Mouse (Mus musculus) lung, embryonic 15.5 days (tissue): ENCODE data around the gene Clstn1. TPM values are rescaled to one million over a fixed set of nuclear protein-coding genes. Genes with fewer than 3 reads are reported as not detected.

Experiments
- ATAC-seq: fragments of 200-750 bp; cut with Nextera tagmentation; 2 replicates; pipeline ENCODE4 v1.8.0; 2017; ENCODE audit warnings: moderate number of reproducible peaks, borderline replicate concordance; ENCODE audit not compliant: low FRiP score, low TSS enrichment; ENCODE audit errors: extremely low read depth
- H3K27ac ChIP-seq: fragments of 300-500 bp; sonication (generic); 2 replicates; pipeline ENCODE4 v1.5.1; 2015; ENCODE audit warnings: moderate library complexity, mild to moderate bottlenecking, inconsistent platforms
- H3K27me3 ChIP-seq: fragments of 300-500 bp; sonication (generic); 2 replicates; pipeline ENCODE4 v1.6.1; 2015; ENCODE audit warnings: inconsistent platforms
- H3K36me3 ChIP-seq: fragments of 300-500 bp; sonication (generic); 2 replicates; pipeline ENCODE4 v1.6.1; 2015; ENCODE audit warnings: inconsistent platforms
- H3K4me1 ChIP-seq: fragments of 300-500 bp; sonication (generic); 2 replicates; pipeline ENCODE4 v1.6.1; 2015; ENCODE audit warnings: inconsistent platforms
- H3K4me2 ChIP-seq: fragments of 300-500 bp; sonication (generic); 2 replicates; pipeline ENCODE4 v1.6.1; 2015; ENCODE audit warnings: inconsistent platforms, mild to moderate bottlenecking, moderate library complexity
- H3K4me3 ChIP-seq: fragments of 300-500 bp; sonication (generic); 2 replicates; pipeline ENCODE4 v1.5.1; 2015; ENCODE audit warnings: mild to moderate bottlenecking, inconsistent platforms
- H3K9ac ChIP-seq: fragments of 300-500 bp; sonication (generic); 2 replicates; pipeline ENCODE4 v1.6.1; 2015; ENCODE audit warnings: inconsistent platforms
- H3K9me3 ChIP-seq: fragments of 300-500 bp; sonication (generic); 2 replicates; pipeline ENCODE4 v1.6.1; 2016; ENCODE audit warnings: inconsistent platforms
- WGBS: fragments of 180-500 bp; shearing (Covaris S2); methylation state at CpG from one replicate; pipeline ENCODE4 v1.1.7; 2015; 5-methylcytosine and 5-hydroxymethylcytosine counted together
- polyA plus RNA-seq: library from polyadenylated mRNA; unstranded; fragments of >200 nt; fragmentation: Nextera tagmentation; extraction: Ambion mirVana; gene quantifications from 2 replicates; pipeline ENCODE4 v1.2.1, GENCODE M21; 2015

Gene Clstn1
- polyA plus RNA-seq, 1 experiment from 2014 or later: 56.2 TPM

- H3K27me3 ChIP-seq: no peaks in the 10 kb centered on the region
- WGBS: 76% methylated on average over 6 of the region's 6 CpGs
- peaks cover 4% of the 10 kb centered on the region; the same call in 1 of the 2 replicates for H3K36me3 ChIP-seq
- H3K4me2 ChIP-seq: no peak overlapping the region
- no peak overlapping the region for H3K4me3 ChIP-seq
- H3K9ac ChIP-seq: no peak overlapping the region
- H3K4me1 ChIP-seq: peaks cover 66% of the 10 kb centered on the region
- no peak overlapping the region for H3K27ac ChIP-seq
- H3K9me3 ChIP-seq: no peaks in the 10 kb centered on the region
- ATAC-seq: no peak
These were observed 16.3 kb upstream of the Clstn1 start for GRCm38 (mm10) chr4:149569781-149570497.

- no peak overlapping the region for H3K4me2 ChIP-seq
- H3K27ac ChIP-seq: no peak overlapping the region
- H3K36me3 ChIP-seq: peaks cover 4% of the 10 kb centered on the region; the same call in 1 of the 2 replicates
- WGBS: 57% methylated on average over 4 of the region's 4 CpGs
- ATAC-seq: no peak
- no peak overlapping the region for H3K4me3 ChIP-seq
- H3K4me1 ChIP-seq: peaks cover 62% of the 10 kb centered on the region
- H3K9ac ChIP-seq: no peak overlapping the region
- H3K27me3 ChIP-seq: no peaks in the 10 kb centered on the region
- no peaks in the 10 kb centered on the region for H3K9me3 ChIP-seq
These were observed 15.8 kb upstream of the Clstn1 start for GRCm38 (mm10) chr4:149570498-149570863.

DNA sequence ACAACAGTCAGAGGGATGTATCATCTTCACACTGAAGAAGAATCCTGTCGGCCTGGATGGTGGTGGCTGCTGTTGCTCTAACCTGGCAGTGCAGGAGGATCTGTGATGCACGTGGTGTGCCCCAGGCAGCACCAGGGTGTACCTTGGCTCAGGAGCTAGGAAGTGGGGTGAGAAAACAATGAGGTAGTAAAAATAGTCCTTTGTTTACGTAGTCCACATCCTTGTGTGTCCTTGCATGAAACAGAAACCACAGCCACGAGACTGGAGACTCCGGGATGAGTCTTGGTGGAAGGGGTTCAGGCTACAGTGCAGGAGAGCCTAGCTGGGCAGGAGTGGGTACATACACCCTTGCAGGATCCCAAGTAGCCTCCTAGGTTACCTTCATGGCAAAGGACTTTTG, 15.1 kb upstream of the Clstn1 start:
- 56% methylated on average over 5 of the region's 5 CpGs for WGBS
- Histone ChIP-seq H3K9ac (no peak overlapping the region), H3K36me3 (peaks cover 3% of the 10 kb centered on the region; the same call in 1 of the 2 replicates), H3K4me2 (peak overlapping the region; percentile 24; the same call in 1 of the 2 replicates), H3K4me3 (no peak overlapping the region), H3K9me3 (no peaks in the 10 kb centered on the region), H3K4me1 (peaks cover 62% of the 10 kb centered on the region), H3K27ac (peak overlapping the region; percentile 87), H3K27me3 (no peaks in the 10 kb centered on the region)
- ATAC-seq: peak; percentile 12; the same call in 1 of the 2 replicates

DNA sequence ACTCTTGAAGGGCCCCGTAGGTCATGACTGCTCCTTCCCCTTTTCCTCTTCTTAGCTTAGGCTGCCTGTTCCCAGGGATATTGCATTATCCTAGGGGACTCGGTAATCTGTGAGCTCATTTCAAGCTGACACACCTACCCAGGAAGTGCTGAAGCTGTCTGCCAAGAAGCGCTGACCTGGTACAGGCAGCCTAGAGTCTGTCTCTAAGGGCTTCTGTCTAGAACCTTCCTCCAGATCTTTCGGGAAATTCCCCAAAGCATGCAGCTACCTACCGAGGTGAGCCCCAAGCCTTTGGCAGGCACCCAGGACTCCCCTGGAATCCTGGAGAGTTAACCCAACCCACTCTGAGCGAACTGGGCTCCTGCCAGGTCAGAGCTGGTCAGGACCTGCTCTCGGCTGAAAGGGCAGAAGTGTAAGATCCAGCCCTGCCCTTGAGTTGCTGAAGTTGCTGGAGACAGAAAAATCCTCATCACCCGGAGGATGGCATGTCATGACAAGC, 14.6 kb upstream of the Clstn1 start:
- ATAC-seq: peak; percentile 43
- Histone ChIP-seq H3K27me3 (no peaks in the 10 kb centered on the region), H3K36me3 (no peaks in the 10 kb centered on the region), H3K9me3 (no peaks in the 10 kb centered on the region), H3K4me1 (peaks cover 62% of the 10 kb centered on the region), H3K4me2 (peak overlapping the region; percentile 24; the same call in 1 of the 2 replicates), H3K9ac (peak overlapping the region; percentile 13; the same call in 1 of the 2 replicates), H3K4me3 (no peak overlapping the region), H3K27ac (peak overlapping the region; percentile 87)
- WGBS: 27% methylated on average over 8 of the region's 8 CpGs

DNA sequence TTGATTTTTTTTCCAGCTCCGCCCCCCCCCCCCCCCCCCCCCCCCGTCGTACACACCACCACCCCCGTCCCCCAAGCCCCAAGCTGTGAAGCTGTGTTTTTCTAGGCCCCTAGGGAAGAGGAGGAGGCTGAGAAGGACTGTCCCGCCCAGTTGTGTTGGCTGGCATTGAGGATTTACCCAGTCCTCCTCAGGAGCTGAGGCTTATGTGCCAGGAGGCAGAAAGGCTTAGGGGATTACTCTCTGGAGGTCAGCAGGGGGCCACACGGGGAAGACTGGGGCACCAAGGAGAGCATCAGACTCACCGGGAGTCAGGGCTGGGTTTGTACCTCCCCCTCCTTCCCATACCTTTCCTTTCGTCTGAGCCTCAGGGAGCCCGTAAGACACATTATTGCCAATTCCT, 13.8 kb upstream of the Clstn1 start:
- WGBS: 31% methylated on average over 5 of the region's 9 CpGs
- Histone ChIP-seq H3K36me3 (no peaks in the 10 kb centered on the region), H3K4me3 (no peak overlapping the region), H3K27me3 (no peaks in the 10 kb centered on the region), H3K4me1 (peaks cover 57% of the 10 kb centered on the region), H3K4me2 (0 out of 2 replicates have a peak overlapping the region, but pooled peaks have one; percentile 1), H3K9me3 (no peaks in the 10 kb centered on the region), H3K9ac (no peak overlapping the region), H3K27ac (peak overlapping the region; percentile 87)
- ATAC-seq: peak; percentile 24; the same call in 1 of the 2 replicates

DNA sequence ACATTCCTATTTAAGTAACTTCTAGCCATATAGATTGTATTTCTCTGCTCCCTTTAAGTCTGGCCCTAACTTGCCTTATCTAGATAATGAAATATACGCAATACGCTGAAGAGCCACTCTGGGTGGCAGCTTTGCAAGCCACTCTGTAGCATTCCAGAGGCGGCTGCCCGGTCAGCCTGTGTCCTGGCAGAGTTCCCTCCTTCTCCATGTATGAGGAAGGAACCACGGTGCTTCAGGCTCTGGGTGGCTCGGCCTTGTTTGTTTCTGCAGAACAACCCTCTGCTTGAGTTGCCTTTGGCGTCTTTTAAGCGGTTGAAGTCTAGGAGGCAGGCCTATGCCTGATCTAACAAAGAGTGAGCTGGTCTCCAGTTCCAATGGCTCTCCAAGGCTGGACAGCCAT, 13.4 kb upstream of the Clstn1 start:
- Histone ChIP-seq H3K9ac (no peak overlapping the region), H3K4me3 (no peak overlapping the region), H3K4me2 (0 out of 2 replicates have a peak overlapping the region, but pooled peaks have one; percentile 1), H3K36me3 (no peaks in the 10 kb centered on the region), H3K4me1 (peaks cover 53% of the 10 kb centered on the region), H3K9me3 (no peaks in the 10 kb centered on the region), H3K27ac (peak overlapping the region; percentile 87), H3K27me3 (no peaks in the 10 kb centered on the region)
- ATAC-seq: no peak
- 36% methylated on average over 8 of the region's 8 CpGs for WGBS

GRCm38 (mm10) chr4:149574391-149574821, 11.9 kb upstream of the Clstn1 start:
- 64% methylated on average over 14 of the region's 14 CpGs for WGBS
- H3K27ac ChIP-seq: no peak overlapping the region
- no peaks in the 10 kb centered on the region for H3K36me3 ChIP-seq
- no peaks in the 10 kb centered on the region for H3K9me3 ChIP-seq
- no peak overlapping the region for H3K4me2 ChIP-seq
- H3K4me3 ChIP-seq: no peak overlapping the region
- H3K4me1 ChIP-seq: peaks cover 38% of the 10 kb centered on the region
- H3K9ac ChIP-seq: no peak overlapping the region
- peaks cover 5% of the 10 kb centered on the region for H3K27me3 ChIP-seq
- ATAC-seq: no peak

DNA sequence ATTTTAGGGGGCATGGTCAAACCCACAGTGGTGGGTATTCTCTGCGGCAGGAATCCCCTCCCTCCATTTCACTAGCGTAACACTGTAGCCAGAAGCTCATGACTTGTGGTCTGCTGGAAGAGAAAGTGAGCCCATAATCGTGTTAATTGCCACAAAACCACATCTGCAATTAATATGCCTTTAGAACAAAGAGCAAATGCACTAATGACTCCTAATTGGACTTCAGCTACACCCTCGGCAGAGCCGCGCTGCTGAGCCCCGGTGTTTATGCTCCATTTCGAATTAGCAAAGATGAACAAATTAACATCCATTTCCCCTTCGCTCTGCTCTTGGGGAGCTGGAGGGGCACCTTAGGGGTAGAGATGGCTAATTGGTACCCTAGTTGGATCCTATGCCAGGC, 10.2 kb upstream of the Clstn1 start:
- Histone ChIP-seq H3K27ac (no peak overlapping the region), H3K9ac (no peak overlapping the region), H3K4me3 (no peak overlapping the region), H3K27me3 (peaks cover 5% of the 10 kb centered on the region), H3K4me2 (no peak overlapping the region), H3K9me3 (no peaks in the 10 kb centered on the region), H3K4me1 (peaks cover 22% of the 10 kb centered on the region), H3K36me3 (no peaks in the 10 kb centered on the region)
- 83% methylated on average over 9 of the region's 9 CpGs for WGBS
- ATAC-seq: no peak

DNA sequence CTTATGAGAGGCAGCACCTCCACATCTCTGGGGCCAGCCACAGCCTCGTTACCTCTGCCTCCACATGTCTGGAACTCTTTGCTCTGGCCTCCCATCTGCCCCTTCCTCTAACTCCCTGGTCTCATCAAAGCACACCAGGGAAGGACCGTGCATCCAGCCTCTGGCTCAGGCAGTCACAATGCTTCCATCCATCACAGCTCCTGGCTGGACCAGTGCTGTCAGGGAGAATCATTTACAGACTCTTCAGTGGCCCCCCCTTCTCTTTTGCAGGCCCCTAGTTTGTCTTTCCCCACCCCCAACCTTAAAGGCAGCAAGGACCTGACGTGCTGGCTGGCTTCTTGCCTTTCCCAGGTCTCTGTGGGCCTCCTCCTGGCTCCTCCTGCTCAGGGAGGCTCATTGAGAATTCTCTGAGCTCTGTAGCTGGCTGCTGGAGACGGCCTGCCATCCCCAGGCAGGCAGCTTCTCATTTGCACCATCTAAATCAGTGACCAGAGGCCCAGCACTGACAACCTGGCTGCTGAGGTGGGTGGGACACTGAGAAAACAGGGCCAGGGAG, 9.2 kb upstream of the Clstn1 start:
- no peak for ATAC-seq
- peaks cover 12% of the 10 kb centered on the region for H3K4me1 ChIP-seq
- no peak overlapping the region for H3K9ac ChIP-seq
- no peaks in the 10 kb centered on the region for H3K36me3 ChIP-seq
- peaks cover 5% of the 10 kb centered on the region for H3K27me3 ChIP-seq
- H3K9me3 ChIP-seq: no peaks in the 10 kb centered on the region
- H3K4me2 ChIP-seq: no peak overlapping the region
- 15% methylated on average over 4 of the region's 4 CpGs for WGBS
- H3K4me3 ChIP-seq: no peak overlapping the region
- no peak overlapping the region for H3K27ac ChIP-seq

DNA sequence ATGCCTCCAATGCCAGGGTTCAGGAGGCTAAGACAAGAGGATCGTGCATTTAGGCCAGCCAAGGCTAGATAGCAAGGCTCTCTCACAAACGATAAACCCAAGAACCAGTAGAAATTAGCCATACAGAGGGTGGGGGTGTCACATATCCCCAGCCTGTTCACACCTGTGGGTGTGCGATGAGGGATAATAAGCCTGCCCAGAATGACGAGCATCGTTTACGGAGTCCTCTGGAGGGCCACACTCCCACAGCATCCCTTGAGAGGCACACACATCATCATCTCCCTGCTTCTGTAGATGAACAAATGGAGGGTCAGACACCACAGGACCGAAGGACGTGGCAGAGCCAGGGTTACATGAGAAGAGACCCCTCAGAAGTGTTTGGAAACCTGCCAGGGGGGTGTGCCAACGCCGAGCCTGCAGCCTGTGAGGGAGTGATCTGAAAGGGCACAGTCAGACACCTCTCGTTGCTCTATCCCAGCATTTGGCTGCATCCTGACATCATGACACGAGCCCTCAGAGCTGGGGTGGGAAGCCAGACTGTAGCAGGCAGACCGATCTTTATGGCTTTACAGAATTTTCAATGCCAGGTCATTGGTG, 8.1 kb upstream of the Clstn1 start:
- no peak overlapping the region for H3K9ac ChIP-seq
- peaks cover 1% of the 10 kb centered on the region for H3K4me1 ChIP-seq
- peaks cover 5% of the 10 kb centered on the region for H3K27me3 ChIP-seq
- 0 out of 2 replicates have a peak, but pooled peaks have one; percentile 27 for ATAC-seq
- no peaks in the 10 kb centered on the region for H3K9me3 ChIP-seq
- no peak overlapping the region for H3K4me3 ChIP-seq
- H3K27ac ChIP-seq: no peak overlapping the region
- WGBS: 45% methylated on average over 13 of the region's 13 CpGs
- no peaks in the 10 kb centered on the region for H3K36me3 ChIP-seq
- no peak overlapping the region for H3K4me2 ChIP-seq

GRCm38 (mm10) chr4:149578831-149579230, 7.4 kb upstream of the Clstn1 start:
- Histone ChIP-seq H3K36me3 (no peaks in the 10 kb centered on the region), H3K27ac (no peak overlapping the region), H3K4me1 (no peaks in the 10 kb centered on the region), H3K9me3 (no peaks in the 10 kb centered on the region), H3K4me2 (no peak overlapping the region), H3K4me3 (no peak overlapping the region), H3K9ac (no peak overlapping the region), H3K27me3 (peaks cover 5% of the 10 kb centered on the region)
- ATAC-seq: no peak
- 54% methylated on average over 7 of the region's 7 CpGs for WGBS

DNA sequence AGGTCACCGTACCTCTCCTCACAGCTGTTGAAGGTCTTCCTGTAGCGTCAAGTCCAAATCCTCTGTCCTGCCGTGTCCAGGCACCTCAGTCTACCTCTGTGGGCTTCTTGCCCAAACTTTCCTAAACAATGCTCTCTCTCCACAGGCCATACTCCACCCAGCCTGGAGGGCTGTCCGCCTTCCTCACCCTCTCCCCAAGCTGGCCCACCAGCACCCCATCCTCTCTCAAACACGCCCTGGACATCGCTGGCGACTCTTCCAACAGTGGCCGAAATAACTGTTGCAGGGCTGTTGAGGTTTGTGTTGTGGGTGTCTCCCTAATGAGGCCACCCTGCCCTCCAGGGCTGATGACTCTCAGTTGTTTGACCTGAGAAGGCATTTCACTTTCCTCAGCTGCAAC, 1.0 kb upstream of the Clstn1 start:
- ATAC-seq: 0 out of 2 replicates have a peak, but pooled peaks have one; percentile 16
- no peaks in the 10 kb centered on the region for H3K36me3 ChIP-seq
- no peak overlapping the region for H3K4me2 ChIP-seq
- no peaks in the 10 kb centered on the region for H3K9me3 ChIP-seq
- no peak overlapping the region for H3K27ac ChIP-seq
- peaks cover 14% of the 10 kb centered on the region for H3K4me1 ChIP-seq
- no peak overlapping the region for H3K4me3 ChIP-seq
- H3K27me3 ChIP-seq: peaks cover 45% of the 10 kb centered on the region
- H3K9ac ChIP-seq: no peak overlapping the region
- 76% methylated on average over 8 of the region's 8 CpGs for WGBS
